Mouse (Mus musculus): Measurements from ENCODE around the gene Bad. TPM values are rescaled to one million over a fixed set of nuclear protein-coding genes. Genes with fewer than 3 reads are reported as not detected.

Gene Bad
- polyA plus RNA-seq, 1 experiment from 2014 or later = 59.2 TPM

GRCm38 (mm10) chr19:6940396-6941351, 987 bp upstream of the Bad start:
- H3K27ac ChIP-seq (ENCODE audit: low read length) = peak overlapping the region; percentile 50; the same call in 1 of the 2 replicates
- peak overlapping the region; percentile 84 for H3K9ac ChIP-seq (ENCODE audit: low read length)
- ATAC-seq (replicated peaks; ENCODE audit: extremely low read depth, insufficient read depth, low FRiP score) = no peak

DNA sequence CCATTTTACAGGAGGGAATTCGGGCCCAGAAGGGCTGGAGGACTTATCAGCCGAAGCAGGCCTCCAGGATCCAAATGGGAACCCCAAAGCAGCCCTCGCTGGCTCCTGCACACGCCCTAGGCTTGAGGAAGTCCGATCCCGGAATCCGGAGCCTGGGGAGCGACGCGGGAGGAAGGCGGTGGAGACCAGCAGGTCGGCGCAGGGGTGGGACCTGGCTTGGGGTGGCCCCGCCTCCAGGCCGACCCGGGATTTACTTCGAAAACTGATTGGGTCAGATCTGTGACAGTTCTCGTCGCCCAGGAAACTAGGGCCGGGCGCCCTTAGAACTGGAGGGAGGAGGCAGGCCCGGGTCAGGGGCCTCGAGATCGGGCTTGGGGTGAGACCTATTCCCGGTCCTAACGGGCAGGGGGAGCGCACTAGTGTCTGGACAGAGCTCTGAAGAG, 609 bp downstream of the Bad start, which contains the start of gene Gpr137:
TSS of gene Gpr137 (minus strand) at position 232 of the 443 bp plus-strand sequence.
- Histone ChIP-seq H3K27me3 (ENCODE audit: control insufficient read depth, insufficient read depth, low read length) (no peaks in the 10 kb centered on the region), H3K9ac (ENCODE audit: low read length) (peak within 1 kb of the TSS; percentile 95), H3K4me1 (ENCODE audit: control insufficient read depth, insufficient read depth, low read length) (peaks cover 18% of the 10 kb centered on the region), H3K36me3 (ENCODE audit: control insufficient read depth, insufficient read depth) (0 out of 2 replicates have a peak, but pooled peaks cover 2% of the 10 kb centered on the region), H3K27ac (ENCODE audit: low read length) (peak within 1 kb of the TSS; percentile 98), H3K9me3 (replicated peaks; ENCODE audit: control insufficient read depth, low read length) (no peaks in the 10 kb centered on the region), H3K4me3 (ENCODE audit: low read length) (peak within 1 kb of the TSS; percentile 85), H3K4me2 (ENCODE audit: low read depth, low read length) (peak within 1 kb of the TSS; percentile 91)
- ATAC-seq (replicated peaks; ENCODE audit: extremely low read depth, insufficient read depth, low FRiP score) = peak; percentile 90
- WGBS = under 1% methylated on average over 27 of the region's 27 CpGs

More at GRCm38 (mm10) chr19:6940396-6941351, 987 bp upstream of the Bad start:
- Histone ChIP-seq H3K4me3 (ENCODE audit: low read length) (peak overlapping the region; percentile 85), H3K4me2 (ENCODE audit: low read depth, low read length) (peak overlapping the region; percentile 91), H3K4me1 (ENCODE audit: control insufficient read depth, insufficient read depth, low read length) (peaks cover 18% of the 10 kb centered on the region), H3K9me3 (replicated peaks; ENCODE audit: control insufficient read depth, low read length) (no peaks in the 10 kb centered on the region), H3K36me3 (ENCODE audit: control insufficient read depth, insufficient read depth) (no peaks in the 10 kb centered on the region), H3K27me3 (ENCODE audit: control insufficient read depth, insufficient read depth, low read length) (peaks cover 5% of the 10 kb centered on the region; the same call in 1 of the 2 replicates)
- 19% methylated on average over 28 of the region's 29 CpGs for WGBS

GRCm38 (mm10) chr19:6942764-6943163, 1.1 kb downstream of the Bad start:
- Histone ChIP-seq H3K4me3 (ENCODE audit: low read length) (peak overlapping the region; percentile 85), H3K36me3 (ENCODE audit: control insufficient read depth, insufficient read depth) (0 out of 2 replicates have a peak, but pooled peaks cover 2% of the 10 kb centered on the region), H3K9me3 (replicated peaks; ENCODE audit: control insufficient read depth, low read length) (no peaks in the 10 kb centered on the region), H3K27ac (ENCODE audit: low read length) (peak overlapping the region; percentile 98), H3K27me3 (ENCODE audit: control insufficient read depth, insufficient read depth, low read length) (no peaks in the 10 kb centered on the region), H3K4me2 (ENCODE audit: low read depth, low read length) (peak overlapping the region; percentile 91), H3K9ac (ENCODE audit: low read length) (peak overlapping the region; percentile 95), H3K4me1 (ENCODE audit: control insufficient read depth, insufficient read depth, low read length) (peaks cover 18% of the 10 kb centered on the region)
- 29% methylated on average over 5 of the region's 5 CpGs for WGBS
- ATAC-seq (replicated peaks; ENCODE audit: extremely low read depth, insufficient read depth, low FRiP score) = no peak

GRCm38 (mm10) chr19:6943709-6944108, 2.0 kb downstream of the Bad start:
- no peak for ATAC-seq (replicated peaks; ENCODE audit: extremely low read depth, insufficient read depth, low FRiP score)
- no peak overlapping the region for H3K9ac ChIP-seq (ENCODE audit: low read length)
- no peak overlapping the region for H3K4me3 ChIP-seq (ENCODE audit: low read length)
- H3K36me3 ChIP-seq (ENCODE audit: control insufficient read depth, insufficient read depth) = 0 out of 2 replicates have a peak, but pooled peaks cover 2% of the 10 kb centered on the region
- WGBS = 89% methylated on average over 6 of the region's 6 CpGs
- H3K27ac ChIP-seq (ENCODE audit: low read length) = no peak overlapping the region
- no peaks in the 10 kb centered on the region for H3K9me3 ChIP-seq (replicated peaks; ENCODE audit: control insufficient read depth, low read length)
- H3K4me1 ChIP-seq (ENCODE audit: control insufficient read depth, insufficient read depth, low read length) = peaks cover 18% of the 10 kb centered on the region
- H3K4me2 ChIP-seq (ENCODE audit: low read depth, low read length) = no peak overlapping the region
- H3K27me3 ChIP-seq (ENCODE audit: control insufficient read depth, insufficient read depth, low read length) = no peaks in the 10 kb centered on the region

GRCm38 (mm10) chr19:6947742-6948141, 6.1 kb downstream of the Bad start:
- Histone ChIP-seq H3K36me3 (ENCODE audit: control insufficient read depth, insufficient read depth) (0 out of 2 replicates have a peak, but pooled peaks cover 2% of the 10 kb centered on the region), H3K4me3 (ENCODE audit: low read length) (no peak overlapping the region), H3K4me2 (ENCODE audit: low read depth, low read length) (no peak overlapping the region), H3K9me3 (replicated peaks; ENCODE audit: control insufficient read depth, low read length) (no peaks in the 10 kb centered on the region), H3K9ac (ENCODE audit: low read length) (no peak overlapping the region), H3K27me3 (ENCODE audit: control insufficient read depth, insufficient read depth, low read length) (no peaks in the 10 kb centered on the region), H3K27ac (ENCODE audit: low read length) (no peak overlapping the region), H3K4me1 (ENCODE audit: control insufficient read depth, insufficient read depth, low read length) (peaks cover 17% of the 10 kb centered on the region)
- no peak for ATAC-seq (replicated peaks; ENCODE audit: extremely low read depth, insufficient read depth, low FRiP score)
- 58% methylated on average over 4 of the region's 4 CpGs for WGBS

GRCm38 (mm10) chr19:6948186-6948585, 6.5 kb downstream of the Bad start:
- 77% methylated on average over 4 of the region's 4 CpGs for WGBS
- Histone ChIP-seq H3K9me3 (replicated peaks; ENCODE audit: control insufficient read depth, low read length) (no peaks in the 10 kb centered on the region), H3K9ac (ENCODE audit: low read length) (no peak overlapping the region), H3K4me1 (ENCODE audit: control insufficient read depth, insufficient read depth, low read length) (peaks cover 17% of the 10 kb centered on the region), H3K4me2 (ENCODE audit: low read depth, low read length) (no peak overlapping the region), H3K36me3 (ENCODE audit: control insufficient read depth, insufficient read depth) (0 out of 2 replicates have a peak, but pooled peaks cover 2% of the 10 kb centered on the region), H3K4me3 (ENCODE audit: low read length) (no peak overlapping the region), H3K27ac (ENCODE audit: low read length) (no peak overlapping the region), H3K27me3 (ENCODE audit: control insufficient read depth, insufficient read depth, low read length) (no peaks in the 10 kb centered on the region)
- ATAC-seq (replicated peaks; ENCODE audit: extremely low read depth, insufficient read depth, low FRiP score) = no peak

DNA sequence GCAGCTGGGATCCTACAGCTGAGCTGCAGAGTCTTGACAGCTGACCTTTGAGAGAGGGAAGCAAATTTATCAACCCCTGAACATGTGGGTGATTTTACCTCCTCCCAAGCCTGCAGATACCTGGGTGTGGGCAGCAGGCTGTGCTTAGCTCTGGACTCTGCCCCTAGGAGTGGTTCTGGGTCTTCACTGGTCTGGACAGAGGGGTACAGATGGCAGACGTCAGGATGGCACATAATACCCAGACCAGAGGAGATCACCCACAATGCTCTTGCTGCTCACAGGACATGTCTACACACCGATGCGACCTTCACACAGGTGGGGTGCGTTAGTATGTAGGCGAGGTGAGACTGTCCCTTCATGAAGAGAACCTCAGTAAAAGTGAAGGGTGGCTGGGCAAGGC, 7.9 kb downstream of the Bad start:
- H3K27ac ChIP-seq (ENCODE audit: low read length) = no peak overlapping the region
- H3K4me1 ChIP-seq (ENCODE audit: control insufficient read depth, insufficient read depth, low read length) = peaks cover 27% of the 10 kb centered on the region
- WGBS = 85% methylated on average over 5 of the region's 5 CpGs
- H3K9ac ChIP-seq (ENCODE audit: low read length) = no peak overlapping the region
- no peak for ATAC-seq (replicated peaks; ENCODE audit: extremely low read depth, insufficient read depth, low FRiP score)
- 0 out of 2 replicates have a peak, but pooled peaks cover 2% of the 10 kb centered on the region for H3K36me3 ChIP-seq (ENCODE audit: control insufficient read depth, insufficient read depth)
- H3K9me3 ChIP-seq (replicated peaks; ENCODE audit: control insufficient read depth, low read length) = no peaks in the 10 kb centered on the region
- no peak overlapping the region for H3K4me2 ChIP-seq (ENCODE audit: low read depth, low read length)
- no peak overlapping the region for H3K4me3 ChIP-seq (ENCODE audit: low read length)
- no peaks in the 10 kb centered on the region for H3K27me3 ChIP-seq (ENCODE audit: control insufficient read depth, insufficient read depth, low read length)

DNA sequence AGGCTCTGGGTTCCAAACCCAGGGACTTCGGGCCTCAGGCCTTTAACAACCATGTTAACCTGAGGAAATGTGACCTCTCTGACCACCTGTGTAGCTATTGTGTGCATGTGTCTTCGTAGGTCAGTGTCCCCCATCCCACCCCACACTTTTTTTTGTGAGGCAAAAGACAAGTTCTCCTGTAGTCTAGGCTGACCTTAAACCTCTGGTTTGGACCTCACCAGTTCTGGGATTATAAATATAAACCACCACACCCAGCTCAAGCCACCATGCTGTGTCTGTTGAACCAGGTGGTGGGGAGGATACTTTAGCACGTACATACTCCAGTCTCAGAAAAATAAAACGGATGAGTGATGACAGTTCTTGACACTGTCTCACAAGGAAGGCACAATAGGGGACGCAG, 8.3 kb downstream of the Bad start:
- peak overlapping the region; percentile 85 for H3K4me2 ChIP-seq (ENCODE audit: low read depth, low read length)
- peaks cover 31% of the 10 kb centered on the region for H3K4me1 ChIP-seq (ENCODE audit: control insufficient read depth, insufficient read depth, low read length)
- ATAC-seq (replicated peaks; ENCODE audit: extremely low read depth, insufficient read depth, low FRiP score) = no peak
- H3K4me3 ChIP-seq (ENCODE audit: low read length) = peak overlapping the region; percentile 86
- H3K9me3 ChIP-seq (replicated peaks; ENCODE audit: control insufficient read depth, low read length) = no peaks in the 10 kb centered on the region
- 0 out of 2 replicates have a peak, but pooled peaks cover 4% of the 10 kb centered on the region for H3K36me3 ChIP-seq (ENCODE audit: control insufficient read depth, insufficient read depth)
- no peak overlapping the region; the same call in 1 of the 2 replicates for H3K27ac ChIP-seq (ENCODE audit: low read length)
- peak overlapping the region; percentile 89 for H3K9ac ChIP-seq (ENCODE audit: low read length)
- 56% methylated on average over 5 of the region's 5 CpGs for WGBS
- H3K27me3 ChIP-seq (ENCODE audit: control insufficient read depth, insufficient read depth, low read length) = no peaks in the 10 kb centered on the region
